Mouse (Mus musculus): ENCODE measurements around the gene Rapgef6. TPM values are rescaled to one million over a fixed set of nuclear protein-coding genes. Genes with fewer than 3 reads are reported as not detected.

The Rapgef6 gene
- polyA plus RNA-seq, 1 experiment from 2014 or later: 29.6 TPM

DNA sequence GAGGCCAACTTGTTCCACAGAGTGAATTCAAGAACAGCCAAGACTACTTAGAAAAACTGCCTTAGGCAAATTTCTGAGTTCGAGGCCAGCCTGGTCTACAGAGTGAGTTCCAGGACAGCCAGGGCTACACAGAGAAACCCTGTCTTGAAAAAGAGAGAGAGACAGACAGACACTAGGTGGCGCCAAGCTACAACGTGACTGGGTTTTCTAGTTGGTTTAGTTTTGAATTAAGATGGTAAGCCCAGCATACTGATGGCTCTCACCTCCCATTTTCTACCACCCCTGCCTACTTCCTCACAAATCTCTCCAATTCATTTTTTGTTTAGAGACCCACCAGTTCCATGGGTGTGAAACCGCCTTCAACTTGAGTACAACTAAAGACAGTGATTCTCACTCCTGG is 180.7 kb downstream of the Rapgef6 start:
- 33% methylated on average over 4 of the region's 4 CpGs for WGBS
- H3K4me1 ChIP-seq (replicated peaks): no peaks in the 10 kb centered on the region

DNA sequence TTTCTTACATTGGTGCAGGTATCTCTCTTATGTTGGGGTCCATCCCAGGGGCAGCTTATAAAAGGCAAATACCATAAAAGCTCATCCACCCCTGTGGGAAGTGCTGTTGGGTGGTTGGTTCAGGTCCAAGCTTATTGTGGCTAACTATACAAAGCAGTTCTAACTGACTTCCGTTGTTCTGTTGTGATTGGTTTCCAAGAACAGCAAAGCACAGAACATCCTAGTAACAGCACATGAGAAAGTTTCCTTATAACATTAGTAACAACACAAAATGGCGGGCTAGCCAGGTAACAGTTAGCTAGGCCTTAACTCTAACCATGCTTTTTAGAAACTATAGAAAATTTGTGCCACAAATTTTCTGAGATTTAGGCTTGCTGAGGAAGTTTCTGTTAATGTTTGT is 185.5 kb downstream of the Rapgef6 start:
- WGBS: 90% methylated on average over 2 of the region's 2 CpGs

More for the DNA sequence above, 180.7 kb downstream of the Rapgef6 start:
- peak; percentile 66 for DNase-seq (ENCODE audit: low spot score)
- H3K9me3 ChIP-seq: no peaks in the 10 kb centered on the region
- no peak overlapping the region for H3K27ac ChIP-seq
- H3K4me3 ChIP-seq: no peak overlapping the region
- no peaks in the 10 kb centered on the region for H3K27me3 ChIP-seq (ENCODE audit: insufficient read depth, poor library complexity, severe bottlenecking)
- peaks cover 17% of the 10 kb centered on the region; the same call in 1 of the 2 replicates for H3K36me3 ChIP-seq

DNA sequence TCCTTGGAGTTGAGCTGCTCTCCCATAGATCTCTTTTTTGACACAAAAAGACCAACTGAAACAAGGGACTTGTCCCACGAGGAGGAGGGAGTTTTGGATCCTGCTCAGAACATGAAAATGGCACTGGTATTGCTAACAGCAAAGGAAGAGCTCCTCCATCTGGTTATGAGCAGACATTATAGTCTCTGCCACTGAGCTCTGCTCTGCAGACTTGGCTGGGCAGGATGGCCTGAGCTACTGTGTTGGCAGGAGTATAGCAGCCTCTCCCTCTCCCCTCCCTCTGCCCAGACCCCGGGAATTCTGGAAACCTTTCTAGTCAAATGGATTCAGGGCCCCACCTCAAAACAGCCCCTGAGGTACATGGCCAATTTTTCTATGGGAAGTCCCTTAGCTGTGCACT is 187.0 kb downstream of the Rapgef6 start:
- no peaks in the 10 kb centered on the region for H3K9me3 ChIP-seq
- no peaks in the 10 kb centered on the region for H3K27me3 ChIP-seq (ENCODE audit: insufficient read depth, poor library complexity, severe bottlenecking)
- no peak overlapping the region for H3K4me3 ChIP-seq
- H3K4me1 ChIP-seq (replicated peaks): no peaks in the 10 kb centered on the region
- no peak for DNase-seq (ENCODE audit: low spot score)
- WGBS: 80% methylated on average over 2 of the region's 2 CpGs
- peaks cover 34% of the 10 kb centered on the region for H3K36me3 ChIP-seq
- H3K27ac ChIP-seq: no peak overlapping the region

More for the DNA sequence above, 185.5 kb downstream of the Rapgef6 start:
- Histone ChIP-seq H3K27me3 (ENCODE audit: insufficient read depth, poor library complexity, severe bottlenecking) (no peaks in the 10 kb centered on the region), H3K4me3 (no peak overlapping the region), H3K4me1 (replicated peaks) (no peaks in the 10 kb centered on the region), H3K36me3 (peaks cover 25% of the 10 kb centered on the region), H3K9me3 (no peaks in the 10 kb centered on the region), H3K27ac (no peak overlapping the region)
- DNase-seq (ENCODE audit: low spot score): no peak

DNA sequence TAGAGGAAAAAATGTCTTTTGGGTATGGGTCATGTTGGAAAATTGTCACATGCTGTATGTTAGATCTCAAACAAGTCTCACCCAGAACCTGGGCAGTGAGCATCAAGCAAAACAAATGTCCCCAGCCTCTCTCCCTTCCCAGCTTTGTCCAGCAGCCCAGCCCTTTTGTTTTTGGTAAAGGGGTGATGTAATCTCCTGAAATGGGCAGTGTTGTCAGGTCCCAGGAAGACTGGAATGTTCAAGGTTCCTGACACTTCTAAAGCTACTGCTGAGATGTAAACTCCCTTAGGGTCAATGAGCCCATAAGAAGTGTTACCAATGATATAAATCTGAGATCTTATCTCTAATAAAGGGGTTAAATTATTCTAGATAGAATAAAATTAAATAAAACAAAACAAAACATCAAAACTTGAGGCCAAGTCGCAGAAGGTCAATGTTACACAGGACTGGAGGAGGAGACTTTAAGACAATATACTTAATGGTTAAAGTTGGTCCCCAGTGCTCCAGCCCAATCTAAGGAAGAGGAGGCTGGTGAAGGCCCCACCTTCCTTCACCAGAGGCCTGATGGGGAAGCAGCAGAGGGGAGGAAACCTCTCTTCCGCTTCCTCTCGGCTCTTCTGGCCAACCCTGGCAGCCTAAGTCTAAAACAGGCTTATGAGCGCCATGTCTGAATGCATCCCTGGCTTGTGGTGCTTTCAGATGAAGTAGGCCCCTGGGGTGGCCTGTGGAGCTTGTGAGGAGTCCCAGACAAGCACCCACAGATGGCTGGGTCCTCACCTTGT is 188.1 kb downstream of the Rapgef6 start:
- no peak for DNase-seq (ENCODE audit: low spot score)
- Histone ChIP-seq H3K4me1 (replicated peaks) (no peaks in the 10 kb centered on the region), H3K9me3 (no peaks in the 10 kb centered on the region), H3K36me3 (peaks cover 44% of the 10 kb centered on the region), H3K27me3 (ENCODE audit: insufficient read depth, poor library complexity, severe bottlenecking) (no peaks in the 10 kb centered on the region), H3K4me3 (no peak overlapping the region), H3K27ac (no peak overlapping the region)
- WGBS: 85% methylated on average over 4 of the region's 4 CpGs

DNA sequence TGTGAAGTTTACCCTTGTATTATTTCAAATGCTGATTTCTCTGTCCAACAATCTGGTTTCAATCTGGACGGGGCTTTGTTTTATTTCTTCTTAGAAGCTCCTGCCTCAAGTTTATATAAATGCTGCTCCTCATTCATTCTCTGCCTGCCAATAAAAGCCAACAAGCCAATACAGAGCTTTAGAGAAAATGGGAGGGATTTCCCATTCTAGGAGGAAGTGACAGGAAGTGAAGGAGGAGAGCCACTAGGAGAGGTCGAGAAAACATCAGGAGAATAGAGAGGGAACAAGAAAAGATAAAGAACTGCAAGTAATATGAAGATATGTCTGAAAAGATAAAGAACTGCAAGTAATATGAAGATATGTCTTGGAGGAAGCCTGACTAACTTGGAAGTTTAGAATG is 190.2 kb downstream of the Rapgef6 start:
- Histone ChIP-seq H3K4me1 (replicated peaks) (peaks cover 1% of the 10 kb centered on the region; the same call in 1 of the 2 replicates), H3K4me3 (no peak overlapping the region), H3K36me3 (peaks cover 62% of the 10 kb centered on the region), H3K27me3 (ENCODE audit: insufficient read depth, poor library complexity, severe bottlenecking) (no peaks in the 10 kb centered on the region), H3K27ac (no peak overlapping the region), H3K9me3 (no peaks in the 10 kb centered on the region)
- no peak for DNase-seq (ENCODE audit: low spot score)
- 86% methylated on average over 2 of the region's 2 CpGs for WGBS

DNA sequence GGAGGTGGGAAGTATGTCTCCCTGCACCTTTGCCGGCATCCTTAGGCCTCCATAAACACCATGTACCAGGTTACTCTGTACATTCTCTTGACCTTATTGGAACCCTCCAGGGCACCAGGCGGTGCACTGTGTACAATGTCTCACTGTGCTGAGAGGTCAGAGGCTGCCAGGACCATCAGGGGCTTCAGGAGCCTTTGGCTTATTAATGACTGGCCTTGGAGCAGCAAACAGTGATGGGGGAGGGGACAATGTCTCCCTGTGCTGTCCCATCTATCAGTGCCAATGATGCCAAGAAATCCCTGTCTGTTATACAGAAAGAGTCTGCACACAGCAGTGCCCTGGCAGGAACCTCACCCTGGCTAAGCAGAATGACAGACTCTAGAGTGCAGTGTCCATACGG is 195.2 kb downstream of the Rapgef6 start:
- no peak for DNase-seq (ENCODE audit: low spot score)
- 88% methylated on average over 3 of the region's 3 CpGs for WGBS
- peaks cover 94% of the 10 kb centered on the region for H3K36me3 ChIP-seq

DNA sequence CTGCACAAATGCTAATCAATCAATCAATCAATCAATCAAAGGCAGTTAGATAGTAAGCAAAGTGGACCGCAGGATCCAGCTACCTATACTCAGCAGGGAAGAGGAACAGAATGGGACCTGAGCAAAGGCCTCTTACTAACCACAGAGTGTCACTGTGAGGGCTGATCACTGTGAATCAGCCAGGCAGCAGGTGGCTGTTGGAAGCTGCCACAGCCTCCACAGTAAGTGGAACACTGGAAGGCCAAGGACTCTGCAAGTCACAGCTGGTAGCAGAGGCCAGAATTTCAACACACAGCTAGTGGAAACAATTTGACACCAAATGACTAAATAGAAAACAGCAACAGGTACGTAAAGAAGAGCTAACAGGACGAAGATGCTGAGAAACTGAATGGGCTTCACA is 196.0 kb downstream of the Rapgef6 start:
- no peak for DNase-seq (ENCODE audit: low spot score)
- WGBS: 88% methylated on average over 3 of the region's 3 CpGs
- no peak overlapping the region for H3K27ac ChIP-seq
- H3K36me3 ChIP-seq: peaks cover 95% of the 10 kb centered on the region
- no peaks in the 10 kb centered on the region for H3K27me3 ChIP-seq (ENCODE audit: insufficient read depth, poor library complexity, severe bottlenecking)
- H3K4me3 ChIP-seq: no peak overlapping the region
- peaks cover 4% of the 10 kb centered on the region; the same call in 1 of the 2 replicates for H3K4me1 ChIP-seq (replicated peaks)
- no peaks in the 10 kb centered on the region for H3K9me3 ChIP-seq

More for the DNA sequence above, 195.2 kb downstream of the Rapgef6 start:
- Histone ChIP-seq H3K27ac (no peak overlapping the region), H3K9me3 (no peaks in the 10 kb centered on the region), H3K4me3 (no peak overlapping the region), H3K4me1 (replicated peaks) (peaks cover 4% of the 10 kb centered on the region; the same call in 1 of the 2 replicates), H3K27me3 (ENCODE audit: insufficient read depth, poor library complexity, severe bottlenecking) (no peaks in the 10 kb centered on the region)

DNA sequence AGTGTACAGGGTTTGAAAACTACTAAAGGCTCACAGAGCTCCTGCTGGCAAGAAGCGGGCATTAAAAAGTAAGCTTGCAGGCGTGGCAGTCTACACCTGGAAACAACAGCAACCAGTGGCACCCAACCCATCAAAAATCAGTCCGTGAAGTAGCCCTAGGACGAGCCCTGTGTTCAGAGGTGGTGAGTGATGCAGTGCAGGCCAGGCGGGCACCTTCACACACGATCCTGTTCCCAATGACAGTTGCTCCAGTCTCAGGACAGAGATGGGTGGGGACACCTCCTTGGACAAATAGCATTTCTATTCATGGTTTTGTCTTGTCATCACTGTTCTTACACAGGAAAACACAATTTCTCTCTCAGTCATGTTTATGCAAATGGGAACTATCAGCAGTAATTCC is 199.4 kb downstream of the Rapgef6 start:
- Histone ChIP-seq H3K4me1 (replicated peaks) (peaks cover 9% of the 10 kb centered on the region), H3K27ac (no peak overlapping the region), H3K27me3 (ENCODE audit: insufficient read depth, poor library complexity, severe bottlenecking) (no peaks in the 10 kb centered on the region), H3K36me3 (peaks cover 97% of the 10 kb centered on the region), H3K4me3 (no peak overlapping the region), H3K9me3 (no peaks in the 10 kb centered on the region)
- no peak for DNase-seq (ENCODE audit: low spot score)
- 96% methylated on average over 6 of the region's 6 CpGs for WGBS

DNA sequence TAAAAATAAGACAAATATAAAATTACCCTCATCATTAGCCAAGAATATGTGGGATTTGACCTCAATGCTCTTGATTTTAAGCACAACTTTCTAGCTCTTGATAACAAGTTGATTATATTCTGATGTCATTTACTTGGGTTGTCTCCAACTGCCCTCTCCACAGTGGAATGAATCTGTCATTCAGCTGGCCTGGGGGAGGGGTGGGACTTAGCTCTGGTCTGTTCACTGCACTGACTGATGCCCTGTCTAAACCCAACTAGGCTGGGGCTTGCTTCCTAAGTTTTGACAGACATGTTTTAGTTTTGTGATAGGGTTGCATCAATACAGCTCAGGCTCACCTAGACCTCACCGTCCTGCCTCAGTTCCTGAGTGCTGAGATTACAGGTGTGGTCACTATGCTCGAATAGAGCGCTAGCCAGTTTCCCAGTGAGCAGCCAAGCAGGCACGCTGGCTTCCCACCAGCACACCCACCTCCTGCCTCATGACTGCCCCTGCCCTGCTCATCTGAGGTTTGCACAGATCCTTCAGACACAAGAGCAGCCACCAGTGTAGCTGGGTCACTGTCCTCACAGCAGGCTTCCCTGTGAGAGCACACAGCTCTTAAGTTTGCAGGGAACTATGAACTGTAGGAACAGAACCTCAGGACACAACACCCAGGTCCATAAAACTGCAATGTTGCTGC is 201.8 kb downstream of the Rapgef6 start:
- DNase-seq (ENCODE audit: low spot score): no peak
- 85% methylated on average over 4 of the region's 4 CpGs for WGBS
- Histone ChIP-seq H3K27me3 (ENCODE audit: insufficient read depth, poor library complexity, severe bottlenecking) (no peaks in the 10 kb centered on the region), H3K36me3 (peaks cover 97% of the 10 kb centered on the region), H3K9me3 (no peaks in the 10 kb centered on the region), H3K4me3 (no peak overlapping the region), H3K27ac (0 out of 2 replicates have a peak overlapping the region, but pooled peaks have one; percentile 29), H3K4me1 (replicated peaks) (peaks cover 5% of the 10 kb centered on the region; the same call in 1 of the 2 replicates)

DNA sequence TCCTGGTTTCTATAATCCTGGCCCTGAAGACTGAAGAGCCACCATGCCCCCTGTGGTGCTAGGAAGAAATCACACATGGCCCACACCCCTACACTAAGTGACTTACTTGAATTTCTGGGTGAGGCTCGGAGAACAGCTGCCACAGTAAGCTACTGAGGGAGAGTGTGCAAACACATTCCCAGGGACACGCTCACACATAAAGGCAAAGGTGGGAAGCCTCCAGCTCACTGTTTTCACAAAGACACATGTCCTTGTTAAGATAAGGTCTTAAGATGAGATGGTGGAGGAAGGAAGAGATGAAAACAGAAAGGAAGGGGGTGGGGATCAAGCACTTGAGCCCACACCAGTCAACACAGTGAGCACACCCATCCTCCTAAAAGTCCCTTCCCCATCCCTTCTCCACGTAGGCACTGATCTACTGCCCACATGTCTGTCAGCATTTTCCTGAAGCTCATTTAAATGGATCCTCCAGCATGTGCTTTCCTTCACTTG is 204.0 kb downstream of the Rapgef6 start:
- H3K9me3 ChIP-seq: no peaks in the 10 kb centered on the region
- H3K36me3 ChIP-seq: peaks cover 92% of the 10 kb centered on the region
- WGBS: 90% methylated on average over 3 of the region's 3 CpGs

DNA sequence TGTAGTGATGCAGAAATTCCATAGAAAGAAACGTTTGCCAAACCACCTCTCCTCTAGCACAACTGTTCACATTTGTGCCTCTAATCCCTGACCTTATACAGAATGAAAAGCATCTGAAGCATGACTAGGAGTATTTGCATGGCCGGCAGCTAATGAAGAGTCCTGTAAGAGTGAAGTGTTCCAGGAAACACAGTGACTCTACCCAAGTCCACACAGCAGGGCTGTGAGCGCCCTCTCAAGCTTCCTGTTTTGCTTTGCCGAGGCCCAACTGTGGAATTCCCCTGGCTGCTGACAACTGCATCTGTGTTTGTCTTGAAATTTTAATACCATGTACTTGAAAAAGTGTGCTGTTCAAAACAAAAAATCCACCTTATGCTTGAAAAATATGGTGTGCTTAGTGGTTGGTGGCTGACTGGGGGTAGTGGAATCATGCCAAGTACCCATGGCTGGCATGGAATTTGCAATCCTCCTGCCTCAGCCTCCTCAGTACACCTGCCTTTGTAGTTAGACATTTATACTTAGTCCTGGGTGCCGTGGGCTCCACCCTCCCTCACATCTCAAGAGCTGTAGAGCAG is 204.8 kb downstream of the Rapgef6 start:
- Histone ChIP-seq H3K27ac (no peak overlapping the region), H3K36me3 (peaks cover 92% of the 10 kb centered on the region), H3K4me3 (no peak overlapping the region), H3K4me1 (replicated peaks) (peaks cover 5% of the 10 kb centered on the region; the same call in 1 of the 2 replicates), H3K27me3 (ENCODE audit: insufficient read depth, poor library complexity, severe bottlenecking) (no peaks in the 10 kb centered on the region), H3K9me3 (no peaks in the 10 kb centered on the region)
- no peak for DNase-seq (ENCODE audit: low spot score)
- 81% methylated on average over 5 of the region's 5 CpGs for WGBS

More for the DNA sequence above, 204.0 kb downstream of the Rapgef6 start:
- peaks cover 5% of the 10 kb centered on the region; the same call in 1 of the 2 replicates for H3K4me1 ChIP-seq (replicated peaks)
- no peak overlapping the region for H3K4me3 ChIP-seq
- no peak for DNase-seq (ENCODE audit: low spot score)
- no peaks in the 10 kb centered on the region for H3K27me3 ChIP-seq (ENCODE audit: insufficient read depth, poor library complexity, severe bottlenecking)
- H3K27ac ChIP-seq: no peak overlapping the region

DNA sequence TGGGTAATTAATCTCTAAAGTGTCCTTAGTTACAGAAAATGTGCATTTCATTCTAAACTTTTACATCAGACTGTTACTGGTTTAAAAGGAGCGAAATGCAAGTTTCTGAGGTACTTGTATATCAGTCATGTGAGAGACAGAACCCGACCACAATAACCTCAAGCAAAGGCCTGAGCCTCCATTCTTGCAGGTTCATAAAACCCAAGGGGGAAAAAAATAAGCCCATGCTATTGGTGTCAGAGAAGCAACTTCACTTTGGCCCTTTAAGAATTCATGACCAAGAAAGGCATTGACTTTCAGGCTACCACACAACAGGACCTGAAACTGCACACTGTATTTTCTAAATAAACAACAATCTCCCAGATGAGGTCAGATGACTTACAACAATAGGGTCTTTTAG is 205.7 kb downstream of the Rapgef6 start:
- Histone ChIP-seq H3K4me3 (no peak overlapping the region), H3K27me3 (ENCODE audit: insufficient read depth, poor library complexity, severe bottlenecking) (no peaks in the 10 kb centered on the region), H3K9me3 (no peaks in the 10 kb centered on the region), H3K27ac (no peak overlapping the region), H3K36me3 (peaks cover 92% of the 10 kb centered on the region), H3K4me1 (replicated peaks) (peaks cover 5% of the 10 kb centered on the region; the same call in 1 of the 2 replicates)
- DNase-seq (ENCODE audit: low spot score): no peak
- WGBS: over 99% methylated on average over 2 of the region's 2 CpGs

Data from hindbrain, embryonic 10.5 days (tissue).